Mouse (Mus musculus) C2C12 (cell line): Measurements from ENCODE around the gene Atxn1l.

Experiments used
- CEBPB ChIP-seq: IDR thresholded peaks from one replicate; pipeline ENCODE4 v1.6.1; 2011; ENCODE audit warnings: low read depth, mild to moderate bottlenecking, control low read depth, moderate library complexity
- CTCF ChIP-seq: IDR thresholded peaks from one replicate; pipeline ENCODE4 v1.5.1; 2011; ENCODE audit not compliant: control insufficient read depth, insufficient read depth, insufficient read length
- FOSL1 ChIP-seq: IDR thresholded peaks from one replicate; pipeline ENCODE4 v1.8.0; 2011; ENCODE audit warnings: mild to moderate bottlenecking, low read length; ENCODE audit not compliant: poor library complexity, insufficient read depth, severe bottlenecking
- MYOD1 ChIP-seq: IDR thresholded peaks from one replicate; pipeline ENCODE4 v1.6.1; 2011; ENCODE audit warnings: low read depth; ENCODE audit not compliant: control insufficient read depth, insufficient read length
- MYOG ChIP-seq: IDR thresholded peaks from one replicate; pipeline ENCODE4 v1.6.1; 2011; ENCODE audit not compliant: control insufficient read depth, insufficient read length; ENCODE audit errors: extremely low read depth
- USF1 ChIP-seq: IDR thresholded peaks from one replicate; pipeline ENCODE4 v1.6.1; 2011; ENCODE audit warnings: low read depth, mild to moderate bottlenecking, control low read depth, moderate library complexity

GRCm38 (mm10) chr8:109692443-109693145, 44.9 kb downstream of the Atxn1l start:
- TF ChIP-seq USF1 = no peak
- no peak for TF ChIP-seq FOSL1
- no peak for TF ChIP-seq CTCF
- TF ChIP-seq MYOG = no peak
- no peak for TF ChIP-seq MYOD1
- no peak for TF ChIP-seq CEBPB
